Mouse (Mus musculus) ZHBTc4 (cell line): ENCODE results near the gene Styx.

Experiments used
- DNase-seq: peaks from one replicate; pipeline ENCODE4 v3.0.0-alpha.2; 2011; ENCODE audit warnings: low read depth, low spot score

Styx gene

GRCm38 (mm10) chr14:45350931-45351859 is at the start of gene Styx:
Styx (plus strand) TSS chr14:45351093.
- DNase-seq: peak; percentile 97

DNA sequence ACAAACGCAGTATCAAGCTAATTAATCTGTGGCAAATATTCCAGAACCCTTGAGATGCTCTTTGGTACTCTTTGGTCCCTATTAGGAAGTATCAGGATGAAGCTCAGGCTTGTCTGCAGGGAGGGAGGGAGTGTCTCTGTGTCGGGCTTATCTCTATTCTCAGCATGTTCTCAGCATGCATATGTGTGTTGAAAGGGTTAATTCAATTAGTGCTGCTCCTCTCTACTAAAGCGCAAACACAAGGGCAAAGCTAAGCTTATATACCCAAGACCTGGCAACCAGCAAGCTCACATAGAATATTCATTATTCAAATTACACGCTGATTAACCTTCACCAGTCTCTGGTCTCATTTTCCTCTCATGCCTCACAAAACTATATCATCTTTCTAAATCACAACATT is 47.0 kb upstream of the Styx start:
- DNase-seq: no peak

- no peak for DNase-seq
Measured at GRCm38 (mm10) chr14:45304389-45304788, 46.5 kb upstream of the Styx start.

DNA sequence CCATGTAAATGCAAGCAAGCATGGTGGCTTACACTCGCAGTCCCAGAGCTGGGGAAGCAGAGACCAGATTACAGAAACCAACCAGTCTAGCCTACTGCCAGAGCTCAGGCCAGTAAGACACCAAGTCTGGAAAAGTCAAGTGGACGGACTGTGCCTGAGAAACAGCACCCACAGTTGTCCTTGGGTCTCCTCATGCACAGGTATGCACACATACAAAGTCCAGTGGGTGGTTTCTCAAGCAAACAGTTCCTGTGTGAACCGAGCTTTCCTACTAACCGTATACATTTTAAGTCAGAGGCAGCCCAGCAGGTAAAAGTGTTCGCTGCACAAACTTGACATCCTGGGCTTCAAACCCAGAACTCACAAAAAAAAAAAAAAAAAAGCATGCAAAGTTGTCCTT is 45.0 kb upstream of the Styx start:
- no peak for DNase-seq

GRCm38 (mm10) chr14:45307630-45308328 is 43.1 kb upstream of the Styx start:
- no peak for DNase-seq

DNA sequence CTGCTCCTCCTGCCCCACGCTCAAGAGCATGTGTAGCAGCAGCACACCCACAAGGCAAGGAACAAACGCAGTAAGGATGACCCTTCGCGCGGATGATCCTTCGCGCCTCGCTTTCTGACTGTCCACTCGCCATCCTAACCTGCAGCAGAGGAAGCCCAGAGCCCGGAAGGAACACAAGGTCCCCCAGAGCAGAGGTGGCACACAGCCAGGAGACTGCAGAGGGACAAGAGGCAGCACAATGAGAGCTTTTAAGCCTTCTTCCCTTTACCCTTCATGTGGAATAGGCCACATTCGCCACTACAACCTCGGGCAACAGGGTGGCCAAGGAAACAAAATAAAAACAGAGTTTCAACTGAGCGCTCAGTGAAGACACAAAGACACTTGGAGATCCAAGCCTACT is 41.2 kb upstream of the Styx start:
- DNase-seq: no peak

- DNase-seq: no peak
Measured at GRCm38 (mm10) chr14:45310101-45310500, 40.8 kb upstream of the Styx start.

DNA sequence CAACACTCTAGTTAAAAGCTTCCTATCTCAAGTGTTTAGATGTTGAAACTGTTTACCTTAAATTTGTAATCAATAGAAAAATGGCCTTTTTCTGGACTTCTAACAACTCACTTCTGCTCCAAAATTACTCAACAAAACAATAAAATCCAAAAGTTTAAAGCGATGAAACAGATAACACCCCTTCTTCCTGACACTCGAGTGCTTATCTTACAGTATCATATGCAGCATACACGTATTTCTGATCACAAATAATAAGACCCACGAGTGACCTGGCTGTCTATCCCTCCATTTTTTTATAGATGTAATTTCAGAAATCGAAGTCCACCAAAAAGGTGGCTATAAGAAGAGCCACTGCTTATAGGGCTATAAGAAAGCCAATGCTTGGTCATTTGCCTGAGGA is 34.0 kb upstream of the Styx start:
- no peak for DNase-seq

DNA sequence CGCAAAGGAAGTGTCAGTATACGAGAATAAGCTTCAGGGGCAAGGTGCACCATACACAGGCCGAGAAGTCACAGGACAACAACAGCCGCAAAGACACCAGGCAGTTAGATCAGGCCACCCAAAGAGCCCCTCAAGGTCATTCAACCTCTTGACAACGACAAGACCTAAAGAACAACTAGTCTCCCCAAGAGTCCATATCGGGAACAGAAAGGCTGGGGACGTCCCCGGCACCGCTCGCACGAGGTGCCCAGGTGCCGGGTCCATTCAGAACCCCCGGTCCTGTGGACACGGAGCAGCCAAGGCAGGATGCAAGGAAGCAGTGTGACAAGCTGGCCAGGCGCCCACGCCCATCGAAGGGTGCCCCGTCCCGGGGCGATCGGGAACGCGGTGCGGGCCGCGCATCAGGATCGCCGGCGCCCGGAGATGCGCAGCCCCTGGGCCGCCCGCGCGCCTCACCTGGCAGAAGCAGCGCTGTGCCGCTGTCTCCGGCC is 32.9 kb upstream of the Styx start:
- DNase-seq: no peak

- peak; percentile 88 for DNase-seq
Measured at GRCm38 (mm10) chr14:45318426-45319236, 32.3 kb upstream of the Styx start, which contains the start of gene Ero1l. Ero1l (minus strand) TSS chr14:45318771.

DNA sequence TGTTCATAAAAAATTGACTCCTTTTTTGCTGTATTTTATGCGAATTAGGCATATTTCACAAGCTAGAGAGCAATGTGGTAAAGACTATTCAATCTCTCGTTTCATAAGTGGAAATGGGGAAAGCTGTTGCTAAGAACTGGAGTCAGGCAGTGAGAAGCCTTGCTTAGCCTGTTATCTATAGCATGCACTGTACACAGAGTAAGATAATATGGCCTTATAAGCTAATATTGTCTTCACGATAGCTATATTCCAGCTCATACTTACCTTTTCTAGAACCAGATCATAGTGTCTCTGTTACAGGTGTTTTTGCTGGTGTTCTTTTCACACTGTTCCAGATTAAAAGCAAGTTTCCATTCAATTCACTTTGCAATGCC is 31.7 kb upstream of the Styx start:
- no peak for DNase-seq

DNA sequence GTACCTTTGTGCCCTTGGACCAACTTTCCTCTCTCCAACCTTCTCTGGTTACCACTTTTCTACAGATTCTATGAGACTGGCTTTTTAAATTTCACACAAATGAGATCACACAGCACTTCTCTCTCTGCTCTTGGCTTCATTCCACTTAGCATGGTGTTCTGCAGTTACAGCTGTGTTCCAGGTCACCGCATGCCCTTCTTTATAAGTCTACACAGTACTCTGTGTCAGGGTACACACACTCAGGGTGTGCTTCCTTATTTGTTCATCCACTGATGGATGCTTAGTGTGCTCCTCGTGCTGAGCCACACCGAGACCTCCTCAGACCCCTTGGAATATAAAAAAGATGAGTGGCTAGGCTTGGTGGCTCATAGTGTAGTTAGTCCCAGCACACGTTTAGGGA is 30.8 kb upstream of the Styx start:
- DNase-seq: no peak

- no peak for DNase-seq
Measured at GRCm38 (mm10) chr14:45321067-45321466, 29.8 kb upstream of the Styx start.

GRCm38 (mm10) chr14:45321622-45322021 is 29.3 kb upstream of the Styx start:
- no peak for DNase-seq

DNA sequence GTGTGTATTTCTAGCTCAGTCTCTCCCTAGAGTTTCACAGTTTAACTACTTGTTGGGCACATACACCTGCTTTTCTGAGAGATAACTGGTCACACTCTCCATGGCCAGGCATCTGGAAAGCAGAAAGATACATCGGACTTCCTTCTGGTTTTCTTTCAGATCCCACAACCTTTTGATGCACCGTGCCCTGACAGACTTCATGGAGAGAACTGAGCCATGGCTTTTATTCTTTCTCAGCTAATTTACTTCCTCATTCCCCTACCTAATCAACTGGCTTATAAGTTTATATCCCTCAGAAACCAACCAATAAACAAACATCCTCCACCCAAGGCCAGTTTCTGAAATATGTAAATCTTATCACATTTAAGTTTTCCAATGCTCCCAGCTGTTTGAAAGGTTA is 28.4 kb upstream of the Styx start:
- DNase-seq: no peak

- DNase-seq: no peak
Measured at GRCm38 (mm10) chr14:45323320-45323719, 27.6 kb upstream of the Styx start.

DNA sequence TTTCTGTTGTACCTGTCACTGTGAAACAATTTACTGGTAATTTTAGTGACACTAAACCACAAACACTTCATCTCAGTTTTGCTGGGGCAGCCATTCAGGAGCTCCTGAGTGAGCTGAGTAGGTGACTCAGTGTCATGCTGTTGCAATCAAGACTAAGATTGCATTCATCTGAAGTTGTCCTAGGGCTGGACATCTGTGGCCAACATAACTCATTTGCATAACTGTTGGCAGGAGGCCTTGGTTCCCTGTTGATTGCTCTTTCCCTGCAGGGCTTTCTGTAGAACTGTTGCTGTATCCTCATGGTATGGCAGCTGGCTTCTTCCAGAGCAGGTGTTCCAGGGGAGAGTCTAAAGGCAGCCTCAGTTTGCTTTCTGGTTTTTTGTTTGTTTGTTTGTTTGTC is 25.4 kb upstream of the Styx start:
- DNase-seq: no peak

GRCm38 (mm10) chr14:45328072-45328713 is 22.7 kb upstream of the Styx start:
- no peak for DNase-seq

DNA sequence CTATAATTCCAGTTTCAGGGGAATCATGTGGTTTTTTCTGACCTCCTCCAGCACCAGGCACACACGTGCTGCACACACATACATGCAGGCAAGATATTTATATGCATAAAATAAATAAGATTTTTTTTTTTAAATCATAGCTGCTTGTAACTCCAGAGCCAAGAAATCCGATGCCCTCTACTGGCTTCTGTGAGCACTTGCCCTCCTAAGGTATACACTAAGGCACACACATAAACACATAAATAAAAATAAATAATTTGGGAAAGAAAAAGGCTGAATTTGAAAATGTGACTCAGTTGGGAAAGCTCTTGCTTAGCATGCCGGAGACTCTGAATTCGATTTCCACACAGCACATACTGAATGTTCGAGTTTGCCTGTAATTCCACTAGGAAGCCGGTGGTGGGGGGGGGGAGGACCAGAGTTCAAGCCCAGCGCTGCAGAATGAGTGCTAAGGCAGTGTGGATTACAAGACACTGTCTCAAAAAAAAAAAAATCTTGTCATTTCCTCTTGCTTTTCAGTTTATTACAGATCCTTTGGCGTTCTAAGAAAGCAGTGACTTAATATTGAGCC is 21.8 kb upstream of the Styx start:
- no peak for DNase-seq

- peak; percentile 95 for DNase-seq
Measured at GRCm38 (mm10) chr14:45329589-45330181, 21.2 kb upstream of the Styx start, which contains the start of gene Psmc6. Psmc6 (plus strand) TSS chr14:45329788.
